Mouse (Mus musculus): Measurements from ENCODE around the gene Cntd1.

Cntd1 gene

DNA sequence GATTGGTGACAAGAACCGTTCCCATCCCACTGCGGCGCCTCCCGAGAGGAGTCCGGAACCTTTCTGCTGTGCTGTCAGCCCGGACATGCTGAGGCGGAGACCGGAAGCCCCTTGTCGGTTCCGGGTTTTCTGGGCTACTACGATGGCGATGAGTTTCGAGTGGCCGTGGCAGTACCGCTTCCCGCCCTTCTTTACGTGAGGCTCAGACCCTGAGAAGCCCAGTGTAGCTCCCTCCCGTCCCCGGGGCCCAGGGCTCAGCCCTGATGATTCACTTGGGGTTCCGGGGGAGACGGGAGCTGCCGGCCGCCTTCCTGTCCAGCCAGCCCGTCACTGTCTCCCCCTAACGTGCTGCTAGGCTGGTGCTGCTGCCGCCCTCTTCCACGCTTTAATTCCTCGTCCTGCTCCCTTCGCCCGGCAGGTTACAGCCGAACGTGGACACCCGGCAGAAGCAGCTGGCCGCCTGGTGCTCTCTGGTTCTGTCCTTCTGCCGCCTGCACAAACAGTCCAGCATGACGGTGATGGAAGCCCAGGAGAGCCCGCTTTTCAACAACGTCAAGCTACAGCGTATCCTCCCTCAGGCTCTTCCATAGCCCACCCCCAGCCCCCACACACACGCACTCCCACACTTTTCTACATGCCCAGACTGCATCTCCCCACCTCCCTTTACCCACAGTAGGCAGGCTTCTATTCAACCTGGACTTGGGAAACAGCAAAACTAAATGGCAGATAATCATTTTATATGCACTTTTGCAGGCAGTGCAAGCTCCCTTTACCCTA, 25.0 kb upstream of the Cntd1 start, which contains the start of gene Vps25:
Gene Vps25 (plus strand): TSS at position 95 of the 777 bp plus-strand sequence.
- in situ Hi-C loops (cut with MboI, MseI): no loop called here

DNA sequence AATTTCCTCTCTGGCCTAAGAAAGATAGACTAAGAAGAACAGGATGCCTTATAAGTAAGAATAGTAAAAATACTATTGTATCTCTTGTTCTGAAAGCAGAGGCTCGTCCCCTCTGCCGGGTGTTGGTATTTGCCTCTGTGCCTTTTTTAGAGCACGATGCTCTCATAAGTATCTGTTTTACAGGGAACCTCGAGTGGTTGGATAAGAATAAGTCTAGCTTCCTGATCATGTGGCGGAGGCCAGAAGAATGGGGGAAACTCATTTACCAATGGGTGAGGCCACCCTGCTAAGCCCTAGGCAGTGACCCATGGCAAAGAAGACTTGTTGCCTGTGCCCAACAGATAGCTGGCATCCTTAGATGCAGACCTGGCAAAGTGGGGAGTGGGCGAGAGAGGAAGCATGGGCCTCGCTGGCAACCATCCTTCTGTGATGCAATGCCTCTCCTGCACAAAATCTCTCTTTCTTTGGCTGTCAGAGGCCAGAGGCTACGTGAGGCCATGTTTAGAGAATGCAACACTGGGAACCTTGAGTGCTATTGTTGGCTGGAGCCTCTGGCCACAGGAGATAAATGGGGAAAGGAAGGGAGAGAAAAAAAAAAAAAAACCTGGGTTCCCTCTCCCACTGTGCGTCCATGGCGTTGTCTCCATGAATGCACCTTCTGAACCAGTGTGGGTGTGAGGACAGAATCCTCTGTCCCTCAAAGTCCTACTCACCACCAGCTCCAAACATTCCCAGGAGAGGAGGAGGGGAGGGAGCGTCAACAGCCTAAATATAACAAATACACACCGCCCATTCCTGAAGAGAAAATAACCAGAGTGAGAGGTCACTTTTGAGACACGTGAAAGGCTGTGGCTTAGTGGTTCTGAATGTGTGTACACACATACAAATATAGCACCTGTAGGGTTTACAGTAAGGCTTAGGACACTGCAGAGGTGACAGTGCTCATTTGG, 22.7 kb upstream of the Cntd1 start:
- in situ Hi-C loops (cut with MboI, MseI): no loop called here

DNA sequence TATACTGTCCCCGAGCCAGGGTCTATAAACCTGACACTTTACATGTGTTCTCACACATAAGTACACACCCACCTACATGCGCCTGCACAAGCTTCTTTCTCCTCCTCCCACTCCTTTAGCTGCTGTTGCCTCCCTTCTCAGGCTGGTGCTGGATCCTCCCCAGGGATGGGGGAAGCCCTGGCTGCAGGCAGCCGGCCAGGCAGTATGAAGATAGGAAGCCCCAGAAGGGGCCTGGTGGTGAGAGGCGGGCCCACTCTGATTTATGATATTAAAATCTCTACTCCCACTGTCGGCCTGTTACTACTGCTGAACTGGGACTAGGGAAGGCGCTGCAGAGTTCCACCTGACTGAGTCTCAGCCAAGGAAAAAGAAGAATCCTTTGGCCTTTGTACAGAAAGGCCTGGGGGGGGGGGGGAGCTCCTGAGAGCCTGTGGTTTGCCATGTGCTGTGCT, 19.5 kb upstream of the Cntd1 start:
- in situ Hi-C loops (cut with MboI, MseI): no loop called here

DNA sequence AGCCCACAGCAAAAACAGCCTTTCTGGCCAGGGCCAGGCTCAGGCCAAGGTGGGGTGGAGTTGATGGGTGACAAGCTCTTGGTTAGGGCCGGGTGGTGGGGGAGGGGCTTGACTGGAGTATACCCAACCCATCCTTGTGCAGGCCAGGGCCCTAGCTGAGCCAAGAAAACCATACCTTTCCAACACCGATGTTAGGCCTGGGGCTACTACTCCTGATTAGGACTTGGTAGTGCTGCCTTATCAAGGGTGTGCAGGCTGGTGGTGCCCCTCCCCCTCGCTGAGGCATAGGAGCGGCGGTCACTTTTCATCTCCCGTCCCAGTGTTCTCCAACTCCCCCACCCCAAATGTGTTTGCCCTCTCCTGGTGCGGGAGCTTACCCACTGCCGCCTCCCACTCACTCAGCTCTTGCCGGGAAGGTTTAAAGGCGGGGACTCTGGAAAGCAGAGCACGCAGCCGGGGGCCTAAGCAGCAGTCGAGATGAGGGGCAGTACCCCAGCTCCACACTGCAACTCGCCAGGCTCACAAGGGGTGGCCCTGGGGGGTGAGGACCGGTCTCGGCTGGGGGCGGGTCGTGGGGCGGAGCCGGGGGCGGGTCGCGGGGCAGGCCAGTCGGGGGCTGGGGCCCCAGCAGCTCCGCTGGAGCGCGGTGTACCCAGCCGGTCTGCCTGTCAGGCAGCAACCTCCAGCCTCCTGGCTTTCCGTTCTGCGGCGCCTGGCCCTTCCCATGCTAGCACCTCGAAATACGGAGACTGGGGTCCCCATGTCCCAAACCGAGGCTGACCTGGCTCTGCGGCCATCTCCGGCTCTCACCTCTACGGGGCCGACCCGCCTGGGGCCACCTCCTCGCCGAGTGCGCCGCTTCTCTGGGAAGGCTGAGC, 18.6 kb upstream of the Cntd1 start, which contains the start of gene Wnk4:
Gene Wnk4 (plus strand): TSS at position 620 of the 878 bp plus-strand sequence.
- in situ Hi-C loops (cut with MboI, MseI): no loop called here

DNA sequence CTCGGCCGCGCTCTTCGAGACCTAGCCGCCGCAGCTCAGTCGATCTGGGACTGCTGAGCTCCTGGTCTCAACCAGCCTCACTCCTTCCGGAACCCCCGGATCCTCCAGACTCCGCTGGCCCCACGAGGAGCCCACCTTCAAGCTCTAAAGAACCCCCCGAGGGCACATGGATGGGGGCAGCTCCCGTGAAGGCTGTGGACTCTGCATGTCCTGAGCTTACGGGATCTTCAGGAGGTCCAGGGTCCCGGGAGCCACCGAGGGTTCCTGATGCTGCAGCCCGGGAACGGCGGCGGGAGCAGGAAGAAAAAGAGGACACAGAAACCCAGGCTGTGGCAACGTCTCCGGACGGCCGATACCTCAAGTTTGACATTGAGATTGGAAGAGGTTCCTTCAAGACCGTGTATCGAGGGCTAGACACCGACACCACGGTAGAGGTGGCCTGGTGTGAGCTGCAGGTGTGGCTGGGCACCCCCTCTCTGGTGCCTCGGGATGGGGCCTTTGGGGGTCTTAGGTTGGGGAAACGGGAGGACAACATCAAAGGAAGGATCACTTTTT, 17.9 kb upstream of the Cntd1 start:
- in situ Hi-C loops (cut with MboI, MseI): no loop called here

DNA sequence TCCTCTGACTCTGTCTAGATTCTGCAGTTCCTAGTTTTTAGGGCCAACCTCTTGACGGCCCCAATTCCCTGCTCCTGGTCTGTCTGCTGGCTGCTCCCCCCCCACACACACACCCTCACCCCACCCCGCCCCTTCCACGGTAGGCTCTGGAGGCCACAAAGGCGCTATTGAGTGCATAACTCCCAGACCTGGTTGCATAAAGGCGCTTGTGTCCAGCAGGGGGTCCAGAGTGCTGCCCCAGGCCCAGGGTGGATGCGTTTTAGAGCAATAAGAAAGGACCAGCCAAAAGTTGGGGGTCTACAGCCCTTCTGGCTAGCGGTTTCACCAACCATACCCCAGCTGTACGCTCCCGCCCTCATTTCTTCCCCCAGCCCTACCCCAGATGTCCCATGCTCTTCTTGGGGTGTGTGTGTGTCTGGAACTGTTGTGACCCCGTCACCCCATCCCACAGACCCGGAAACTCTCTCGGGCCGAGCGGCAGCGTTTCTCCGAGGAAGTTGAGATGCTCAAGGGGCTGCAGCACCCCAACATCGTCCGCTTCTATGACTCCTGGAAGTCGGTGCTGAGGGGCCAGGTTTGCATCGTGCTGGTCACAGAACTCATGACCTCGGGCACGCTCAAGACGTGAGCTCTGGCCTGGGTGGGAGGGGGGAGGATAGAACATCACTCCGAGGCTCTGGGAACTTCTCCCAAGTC, 16.4 kb upstream of the Cntd1 start:
- in situ Hi-C loops (cut with MboI, MseI): no loop called here

DNA sequence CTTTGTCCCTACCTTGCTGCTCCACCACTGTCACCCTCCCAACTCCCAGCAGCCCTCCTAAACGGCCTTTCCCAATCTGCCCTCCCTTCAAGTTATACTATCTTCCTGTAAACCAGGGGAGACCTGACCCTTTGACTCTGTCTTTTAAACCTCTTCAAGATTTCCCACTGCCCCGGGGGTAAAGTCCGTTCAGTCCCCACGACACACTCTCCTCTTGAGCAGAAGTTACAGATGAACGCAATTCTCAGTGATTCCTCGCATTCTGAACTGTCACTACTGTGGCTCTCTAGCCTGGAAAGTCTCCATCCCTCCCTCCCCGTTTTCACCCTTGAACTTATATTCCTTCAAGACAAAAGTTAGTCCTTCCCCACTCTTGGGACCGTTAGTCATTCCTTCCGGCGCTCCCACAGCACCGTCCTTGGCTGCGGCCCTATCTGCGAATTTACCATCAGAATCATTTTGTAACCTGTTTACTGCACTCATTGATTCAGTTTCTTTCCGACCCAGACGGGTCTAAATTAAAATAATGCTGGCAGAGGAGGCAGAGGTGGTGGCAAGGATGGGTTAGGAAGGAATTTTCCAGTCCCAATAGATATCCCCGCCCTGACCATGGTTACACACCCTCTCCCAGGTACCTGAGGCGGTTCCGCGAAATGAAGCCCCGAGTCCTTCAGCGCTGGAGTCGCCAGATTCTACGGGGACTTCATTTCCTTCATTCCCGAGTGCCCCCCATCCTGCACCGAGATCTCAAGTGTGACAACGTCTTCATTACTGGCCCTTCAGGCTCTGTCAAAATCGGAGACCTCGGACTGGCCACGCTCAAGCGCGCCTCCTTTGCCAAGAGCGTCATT, 15.4 kb upstream of the Cntd1 start:
- in situ Hi-C loops (cut with MboI, MseI): no loop called here

DNA sequence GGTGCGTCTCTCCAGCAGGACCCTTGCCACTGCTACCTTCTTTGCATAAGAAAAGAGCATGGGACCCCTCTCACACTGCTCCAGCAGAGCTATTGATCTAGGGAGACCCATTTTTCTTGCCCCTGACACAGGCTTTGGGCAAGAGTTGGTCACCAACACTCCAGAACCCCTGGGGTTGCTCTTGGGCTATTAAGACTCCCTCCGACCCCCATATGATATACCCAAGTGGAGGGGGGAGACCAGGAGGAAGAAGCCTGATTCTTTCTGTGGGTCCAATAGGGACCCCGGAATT, 14.9 kb upstream of the Cntd1 start:
- in situ Hi-C loops (cut with MboI, MseI): no loop called here

DNA sequence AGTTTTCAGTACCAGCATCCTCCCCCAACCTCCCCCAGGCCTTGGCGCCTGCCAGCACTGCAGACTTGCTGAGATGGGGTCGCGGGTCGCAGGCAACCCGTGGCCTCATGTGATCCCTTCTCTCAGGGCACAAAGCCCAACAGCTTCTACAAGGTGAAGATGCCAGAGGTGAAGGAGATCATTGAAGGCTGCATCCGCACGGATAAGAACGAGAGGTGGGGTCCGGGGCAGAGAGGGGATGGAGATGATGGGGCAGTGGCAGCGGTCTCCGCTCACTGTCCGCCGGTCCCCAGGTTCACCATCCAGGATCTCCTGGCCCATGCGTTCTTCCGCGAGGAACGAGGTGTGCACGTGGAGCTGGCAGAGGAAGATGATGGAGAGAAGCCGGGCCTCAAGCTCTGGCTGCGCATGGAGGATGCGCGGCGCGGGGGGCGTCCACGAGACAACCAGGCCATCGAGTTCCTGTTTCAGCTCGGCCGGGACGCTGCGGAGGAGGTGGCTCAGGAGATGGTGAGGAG, 13.8 kb upstream of the Cntd1 start:
- in situ Hi-C loops (cut with MboI, MseI): no loop called here

DNA sequence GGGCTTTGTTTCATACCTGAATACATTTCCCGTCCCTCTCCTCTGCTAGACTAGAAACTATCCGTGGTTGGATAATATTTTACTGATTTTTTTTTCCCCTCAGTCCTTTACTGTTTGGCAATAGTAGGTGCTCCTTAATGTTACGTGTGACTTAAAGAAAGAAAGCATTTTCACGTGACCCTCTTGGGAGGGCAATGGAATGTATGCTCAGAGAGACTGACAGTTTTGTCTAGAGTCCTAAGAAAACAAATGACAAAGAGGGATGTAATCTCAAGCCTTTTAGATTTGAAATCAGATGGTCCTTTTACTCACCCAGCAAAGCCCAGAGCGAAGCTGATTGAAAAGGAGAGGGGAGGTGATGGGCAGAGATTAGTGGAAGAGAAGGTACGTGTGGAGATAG, 12.9 kb upstream of the Cntd1 start:
- in situ Hi-C loops (cut with MboI, MseI): no loop called here

DNA sequence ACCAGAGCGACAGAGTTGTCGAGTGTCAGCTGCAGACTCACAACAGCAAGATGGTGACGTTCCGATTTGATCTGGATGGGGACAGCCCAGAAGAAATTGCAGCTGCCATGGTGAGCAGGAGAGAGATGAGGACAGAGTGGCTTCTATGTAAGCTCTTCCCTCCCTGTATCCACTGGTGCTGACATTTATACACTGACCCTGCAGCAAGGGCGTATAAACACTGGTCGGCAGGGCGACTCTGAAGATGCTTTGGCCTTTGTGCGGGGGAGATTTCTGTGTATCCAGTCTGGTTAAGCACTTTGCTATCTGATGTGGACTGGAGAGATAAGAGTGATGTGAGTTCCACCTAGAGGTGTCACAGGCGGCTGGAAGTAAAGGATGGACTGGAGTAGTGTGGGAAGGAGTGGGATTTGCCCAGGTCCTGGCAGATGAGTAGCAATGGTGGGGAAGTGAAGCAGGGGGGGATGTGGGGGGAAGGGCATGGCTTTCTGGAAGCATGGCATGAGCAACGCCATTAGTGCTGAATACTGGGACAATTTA, 9.2 kb upstream of the Cntd1 start:
- in situ Hi-C loops (cut with MboI, MseI): no loop called here

DNA sequence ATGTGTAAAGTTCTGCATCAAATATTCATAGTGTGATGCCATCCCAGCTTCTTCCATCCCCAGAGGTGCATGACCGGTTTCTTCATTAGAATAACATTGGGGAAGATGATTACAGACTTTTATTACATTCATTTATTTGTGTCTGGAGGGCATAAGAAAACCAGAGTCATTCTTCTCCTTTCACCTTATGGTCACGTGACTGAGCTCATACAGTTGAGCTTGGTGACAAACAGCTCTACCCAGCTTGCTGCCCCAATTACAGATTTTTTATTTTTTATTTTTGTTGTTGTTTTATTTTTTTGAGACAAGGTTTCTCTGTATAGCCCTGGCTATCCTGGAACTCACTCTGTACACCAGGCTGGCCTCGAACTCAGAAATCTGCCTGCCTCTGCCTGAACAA, 6.4 kb upstream of the Cntd1 start:
- in situ Hi-C loops (cut with MboI, MseI): no loop called here

DNA sequence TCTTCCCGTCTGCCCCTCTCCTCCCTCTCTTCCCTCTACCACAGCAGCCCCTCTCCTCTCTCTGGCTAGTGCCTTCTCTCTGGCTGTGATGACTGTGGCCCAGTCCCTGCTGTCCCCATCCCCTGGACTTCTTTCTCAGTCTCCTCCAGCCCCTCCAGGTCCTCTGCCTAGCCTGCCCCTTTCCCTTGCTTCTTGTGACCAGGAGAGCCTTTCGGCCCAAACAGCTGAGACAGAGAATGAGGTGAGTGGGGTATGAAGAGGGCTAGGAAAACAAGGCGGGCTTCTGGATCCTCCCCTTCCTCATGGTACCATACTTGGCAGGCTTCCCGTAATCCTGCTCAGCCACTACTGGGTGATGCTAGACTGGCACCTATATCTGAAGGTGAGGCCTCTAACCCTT, 3.5 kb upstream of the Cntd1 start:
- in situ Hi-C loops (cut with MboI, MseI): no loop called here

DNA sequence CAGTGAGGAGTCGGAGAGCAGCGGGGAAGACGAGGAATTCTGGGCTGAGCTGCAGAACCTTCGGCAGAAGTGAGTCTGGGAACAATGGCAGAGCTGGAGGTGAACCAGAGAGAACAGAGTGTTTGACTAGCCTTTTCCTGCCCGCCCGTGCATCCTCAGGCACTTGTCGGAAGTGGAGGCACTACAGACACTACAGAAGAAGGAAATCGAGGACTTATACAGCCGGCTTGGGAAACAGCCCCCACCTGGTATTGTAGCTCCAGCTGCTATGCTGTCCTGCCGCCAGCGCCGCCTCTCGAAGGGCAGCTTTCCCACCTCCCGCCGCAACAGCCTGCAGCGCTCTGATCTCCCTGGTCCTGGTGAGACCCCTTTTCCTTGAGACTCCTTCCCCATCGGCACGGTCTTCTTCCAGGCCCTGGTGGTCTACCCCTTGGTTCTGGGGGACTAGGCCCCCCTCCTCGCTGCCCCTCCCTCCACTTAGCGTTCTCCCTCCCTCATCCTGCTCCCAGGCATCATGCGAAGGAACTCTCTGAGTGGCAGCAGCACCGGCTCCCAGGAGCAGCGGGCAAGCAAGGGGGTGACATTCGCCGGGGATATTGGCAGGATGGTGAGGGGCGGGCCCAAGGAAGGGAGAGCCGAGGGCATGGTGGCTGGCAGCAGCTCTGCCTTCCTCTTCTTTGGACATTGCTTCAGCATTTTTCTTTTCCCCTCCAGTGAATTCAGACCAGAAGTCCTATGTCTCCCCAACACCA, 2.3 kb upstream of the Cntd1 start:
- in situ Hi-C loops (cut with MboI, MseI): no loop called here

DNA sequence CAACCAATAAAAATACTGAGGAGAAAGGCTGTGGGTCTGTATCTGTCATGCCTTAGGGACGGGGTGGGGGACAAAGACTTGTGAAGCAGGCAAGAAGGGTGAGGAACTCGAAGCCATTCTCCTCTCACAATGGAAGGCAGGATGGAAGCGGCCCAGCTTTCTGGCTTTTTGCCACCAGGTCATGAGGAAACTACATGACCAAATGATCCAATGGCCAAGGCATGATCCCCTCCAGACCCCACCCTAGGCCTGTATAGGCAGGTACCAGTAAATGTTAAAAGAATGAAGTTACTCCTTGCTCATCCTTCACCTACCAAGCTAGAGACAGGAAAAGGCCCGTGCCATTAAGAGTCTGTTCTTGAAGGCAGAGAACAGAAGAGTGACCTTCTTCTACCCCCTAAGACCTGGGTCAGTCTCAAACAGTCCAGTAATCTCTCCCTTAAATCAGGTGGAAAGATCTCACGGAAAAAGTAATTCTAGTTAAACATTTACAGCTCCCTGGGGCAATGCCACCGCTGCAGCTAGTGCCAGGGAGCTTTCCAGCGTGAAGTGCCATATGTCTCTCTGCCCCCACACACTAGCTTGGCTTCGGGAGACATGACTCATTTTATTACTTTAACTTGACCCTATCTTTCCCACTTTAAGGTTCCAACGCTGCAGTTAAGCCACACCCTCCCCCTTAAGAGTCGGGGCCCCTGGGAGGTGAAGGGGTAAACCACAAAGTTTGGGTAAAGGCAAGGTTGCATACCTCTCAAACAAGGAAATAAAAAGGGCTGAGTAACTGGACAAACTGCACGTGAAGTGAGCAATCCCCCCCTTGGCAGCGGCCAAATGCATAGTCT, 1.2 kb upstream of the Cntd1 start:
- in situ Hi-C loops (cut with MboI, MseI): no loop called here

DNA sequence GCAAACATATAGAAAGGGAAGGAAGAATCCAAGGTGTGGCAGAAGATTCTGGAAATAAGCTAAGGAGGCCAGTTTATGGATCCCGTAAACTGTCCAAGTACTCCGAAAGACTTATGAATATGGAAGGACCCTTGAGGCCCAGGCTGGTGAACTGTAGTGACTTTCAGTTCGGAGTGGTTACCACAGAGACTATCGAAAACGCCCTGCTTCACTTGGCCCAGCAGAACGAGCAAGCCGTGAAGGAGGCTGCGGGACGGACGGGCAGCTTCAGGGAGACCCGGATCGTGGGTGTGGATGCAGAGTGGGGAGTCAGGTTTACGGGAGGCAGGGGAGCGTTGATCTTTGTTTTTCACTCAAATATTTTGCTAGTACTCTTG, 369 bp downstream of the Cntd1 start:
- in situ Hi-C loops (cut with MboI, MseI): no loop called here

DNA sequence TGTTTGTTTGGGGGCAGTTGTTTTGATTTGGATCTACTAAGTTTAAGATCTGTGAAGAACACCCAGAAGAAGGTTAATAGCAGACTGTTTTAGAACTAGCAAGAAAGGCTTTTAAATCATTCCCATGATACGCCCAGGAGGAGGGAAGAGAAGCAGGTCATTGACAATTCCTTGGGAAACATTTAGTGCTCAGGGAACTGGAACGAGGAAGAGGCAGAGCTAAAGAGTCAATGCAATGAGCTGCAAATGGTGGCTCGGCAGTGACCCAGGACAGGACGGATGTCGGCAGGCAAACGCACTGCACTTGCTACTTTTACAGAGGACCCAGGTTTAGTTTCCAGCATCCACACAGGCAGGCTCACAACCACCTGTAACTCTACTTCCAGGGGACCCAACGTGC, 2.0 kb downstream of the Cntd1 start:
- in situ Hi-C loops (cut with MboI, MseI): no loop called here

DNA sequence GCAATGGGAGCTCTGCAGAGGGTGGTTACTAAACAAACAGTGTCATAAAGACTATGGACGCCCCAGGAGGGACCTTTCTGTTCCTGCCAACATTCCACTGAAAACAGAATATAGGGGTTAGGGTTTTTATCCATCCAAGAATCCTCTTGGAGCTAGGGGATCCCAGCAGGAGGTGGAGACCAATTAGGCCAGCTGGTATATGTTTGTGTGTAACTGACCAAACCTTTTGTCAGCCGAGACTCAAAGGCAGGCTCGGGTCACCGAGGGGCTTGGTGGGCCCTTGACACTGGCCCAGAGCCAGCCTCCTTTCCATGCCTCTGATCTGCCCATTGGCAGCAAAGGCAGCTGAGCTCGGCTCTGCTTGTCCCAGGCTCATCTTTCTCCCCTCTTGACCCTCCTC, 4.1 kb downstream of the Cntd1 start:
- in situ Hi-C loops (cut with MboI, MseI): no loop called here
